Mouse (Mus musculus): Measurements from ENCODE around the gene Itpk1. TPM values are rescaled to one million over a fixed set of nuclear protein-coding genes. Genes with fewer than 3 reads are reported as not detected.
"Not testable (repeated sequence)": the region's sequence is repeated elsewhere in the genome, so short reads cannot be mapped to it uniquely, and the experiment has no call there.

Itpk1 gene
- total and polyA plus RNA-seq, 3 experiments, result 50.8 to 99.2 (median 54.9) TPM

GRCm38 (mm10) chr12:102661772-102662171 is 43.0 kb downstream of the Itpk1 start:
- DNase-seq, result no peak

DNA sequence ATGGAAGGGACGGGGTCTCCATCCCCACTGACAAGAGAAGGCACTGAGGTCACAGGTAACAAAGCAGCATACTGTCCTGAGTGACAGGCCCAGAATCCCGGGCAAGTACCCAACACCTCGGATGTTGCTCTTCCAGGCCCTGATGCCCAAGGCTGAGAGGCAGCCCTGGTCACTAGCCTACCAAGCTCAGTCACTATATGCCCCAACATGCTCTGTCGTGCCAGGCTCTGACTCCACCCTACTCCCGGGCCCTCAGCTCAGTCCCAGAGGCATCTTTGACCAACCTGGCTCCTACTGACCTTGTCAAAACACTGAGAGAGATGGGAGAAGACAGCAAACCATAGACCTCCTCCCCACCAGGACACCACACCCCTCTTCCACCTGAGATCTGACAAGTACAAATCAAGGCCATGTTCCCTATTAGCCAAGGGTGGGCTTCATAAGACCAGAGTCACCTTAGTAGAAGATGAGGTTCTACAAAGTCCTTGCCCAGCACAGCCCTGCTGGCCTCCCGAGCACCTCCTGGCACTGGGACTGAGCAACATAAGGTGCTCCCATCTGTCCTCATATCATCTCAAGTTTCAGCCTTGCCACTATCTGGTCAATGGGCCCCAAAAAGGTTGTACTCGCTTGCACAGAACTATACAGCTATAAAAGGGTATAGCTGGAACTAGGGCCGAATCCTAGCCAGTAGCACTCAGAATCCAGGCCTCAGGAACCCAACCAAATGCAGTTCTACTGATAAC is 43.7 kb downstream of the Itpk1 start:
- no peak for DNase-seq

DNA sequence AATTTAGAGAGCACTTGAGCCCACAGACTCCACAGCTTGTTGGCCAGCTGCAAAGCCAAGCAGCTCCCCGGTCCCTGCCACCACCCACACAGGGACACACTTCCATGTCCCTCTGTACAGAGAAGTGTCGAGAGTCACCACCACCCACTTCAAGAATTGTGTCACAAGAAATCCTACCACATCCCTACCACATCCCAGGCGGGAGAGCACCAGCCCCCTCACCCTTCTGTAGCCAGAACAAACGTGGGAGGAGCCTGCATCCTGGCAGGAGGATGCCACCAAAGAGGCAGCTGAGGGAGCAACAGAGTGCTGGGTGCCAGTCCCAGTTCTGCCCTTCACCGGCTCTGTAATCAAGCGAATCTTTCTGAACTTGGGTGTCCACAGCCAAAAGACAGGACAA is 51.7 kb downstream of the Itpk1 start:
- no peak for DNase-seq

GRCm38 (mm10) chr12:102652420-102652819 is 52.3 kb downstream of the Itpk1 start:
- no peak for DNase-seq

DNA sequence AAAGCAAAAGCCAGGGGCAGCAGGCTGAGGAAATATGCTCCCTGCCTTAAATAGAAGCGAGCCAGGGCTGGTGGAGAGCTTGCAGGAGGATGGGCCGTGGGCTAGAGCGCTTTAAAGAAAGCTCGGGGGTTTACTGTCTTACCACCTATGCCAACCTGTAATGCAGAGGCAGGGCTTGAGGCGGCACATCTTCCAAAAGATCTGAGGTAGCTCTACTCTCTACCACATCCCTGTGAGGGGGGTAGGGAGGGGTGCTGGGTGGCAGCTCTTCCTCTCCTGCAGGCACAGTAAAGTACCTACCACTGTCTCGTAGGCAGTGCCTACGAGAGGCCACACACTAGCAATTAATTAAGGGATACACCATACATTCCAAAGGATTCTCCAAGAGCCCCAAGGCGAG is 52.9 kb downstream of the Itpk1 start:
- no peak for DNase-seq

DNA sequence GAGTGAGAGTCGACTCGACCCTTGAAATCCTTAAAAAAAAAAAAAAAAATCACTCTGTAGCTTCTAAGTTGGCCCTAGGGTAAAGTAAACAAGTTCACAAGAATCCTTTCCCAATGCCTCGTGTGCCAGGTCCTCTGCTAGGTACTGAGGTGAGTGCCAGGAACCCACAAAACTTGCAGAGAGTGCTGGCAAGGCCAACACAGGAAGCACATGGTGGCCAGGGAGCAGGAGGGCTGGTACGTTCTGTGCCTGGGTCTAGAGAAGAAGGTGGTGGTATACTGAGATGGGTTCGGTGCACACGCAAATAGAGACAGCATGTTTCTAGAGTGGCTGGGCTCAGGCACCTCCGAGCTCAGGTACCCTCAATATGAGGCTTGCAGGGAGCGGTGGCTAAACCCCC is 53.3 kb downstream of the Itpk1 start:
- DNase-seq, result no peak

- no peak for DNase-seq
Observed at GRCm38 (mm10) chr12:102650649-102651048, 54.1 kb downstream of the Itpk1 start.

DNA sequence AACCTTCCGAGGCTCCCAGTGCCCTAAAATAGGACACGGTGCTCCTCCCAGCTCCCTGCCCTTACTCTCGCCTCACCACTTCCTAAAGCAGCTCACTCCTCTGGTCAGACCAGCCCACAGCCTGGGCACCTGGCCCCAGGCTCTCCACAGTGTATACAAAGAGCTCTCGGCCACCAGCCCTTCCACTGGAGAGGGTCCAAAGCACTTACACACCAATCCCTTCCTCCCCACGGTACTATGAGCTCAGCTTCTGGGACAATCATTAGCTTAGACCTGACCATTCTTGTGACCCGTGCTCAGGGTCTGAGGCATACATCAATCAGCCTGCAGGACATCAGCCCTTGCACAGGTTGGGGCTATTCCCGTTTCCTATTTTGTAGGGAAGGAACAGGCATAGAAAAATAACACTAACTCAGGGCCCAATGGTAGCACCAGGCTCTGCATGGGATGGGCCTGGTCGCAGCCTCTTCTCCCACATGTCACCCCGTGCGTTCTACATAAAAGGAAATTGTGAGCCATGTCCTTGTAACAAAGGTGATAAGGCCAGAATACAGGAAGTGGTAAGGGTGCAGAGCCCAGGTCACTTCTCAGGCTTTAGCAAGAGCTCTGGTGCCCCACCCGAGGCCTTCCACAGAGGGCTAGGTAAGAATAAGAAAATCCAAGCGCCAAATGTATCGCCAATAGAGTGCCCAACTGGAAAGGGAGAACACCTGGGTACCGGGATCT is 56.7 kb downstream of the Itpk1 start:
- DNase-seq, result no peak

- no peak for DNase-seq
Observed at GRCm38 (mm10) chr12:102646586-102647260, 58.0 kb downstream of the Itpk1 start.

- no peak for DNase-seq
Observed at GRCm38 (mm10) chr12:102645911-102646585, 58.7 kb downstream of the Itpk1 start.

DNA sequence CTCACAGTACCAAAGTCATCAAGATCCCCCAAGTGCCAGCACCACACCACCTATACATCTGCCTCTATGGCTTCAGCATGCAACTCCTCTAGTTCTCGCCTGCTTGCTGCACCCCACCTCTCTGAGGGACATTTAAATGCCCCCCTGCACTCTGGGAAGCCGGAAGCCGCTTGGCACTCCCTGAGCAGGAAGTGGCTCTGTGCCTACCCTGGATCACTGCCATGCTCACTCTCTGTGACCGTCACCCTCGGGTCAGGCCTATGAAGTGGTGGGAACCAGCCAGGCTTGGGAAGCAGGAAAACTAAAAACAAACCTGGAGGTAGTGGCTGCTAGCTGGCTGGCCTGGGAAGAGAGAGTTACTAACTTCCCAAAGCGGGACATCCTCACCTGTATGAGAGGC is 61.4 kb downstream of the Itpk1 start:
- DNase-seq, result peak; percentile 38

DNA sequence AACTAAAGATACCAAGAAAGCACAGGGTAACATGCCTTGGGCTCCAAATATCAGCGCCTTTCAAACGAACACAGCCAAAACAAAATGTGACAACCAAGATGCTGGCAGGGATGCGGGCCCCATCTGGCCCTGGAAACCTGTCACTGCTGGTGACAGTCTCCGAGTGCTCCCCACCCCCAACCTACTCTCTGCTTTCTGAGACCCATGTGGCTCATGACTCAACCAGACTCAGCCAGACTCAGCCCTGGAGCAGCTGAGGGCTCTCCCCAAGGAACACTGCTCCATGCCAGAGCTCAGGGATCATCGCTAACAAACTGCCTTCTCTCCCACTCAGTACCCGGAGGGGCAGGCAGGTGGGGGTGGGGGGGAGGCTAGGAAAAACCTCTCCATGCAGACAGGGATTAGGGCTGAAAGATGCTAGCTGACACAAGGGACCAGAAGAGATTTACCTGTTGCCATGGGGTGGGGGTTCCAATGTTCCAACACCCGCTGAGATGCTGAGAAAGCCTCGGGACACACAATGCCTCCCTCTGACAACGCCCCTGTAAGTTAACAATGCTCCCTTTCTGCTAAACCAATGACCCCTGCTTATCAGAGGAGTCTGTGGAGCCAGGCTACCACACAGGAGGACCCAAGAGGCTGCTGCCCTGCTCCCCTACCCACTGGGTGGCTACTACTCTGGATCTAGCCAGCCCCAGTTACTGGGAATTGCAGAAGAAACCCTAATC is 64.1 kb downstream of the Itpk1 start:
- DNase-seq, result peak; percentile 49

DNA sequence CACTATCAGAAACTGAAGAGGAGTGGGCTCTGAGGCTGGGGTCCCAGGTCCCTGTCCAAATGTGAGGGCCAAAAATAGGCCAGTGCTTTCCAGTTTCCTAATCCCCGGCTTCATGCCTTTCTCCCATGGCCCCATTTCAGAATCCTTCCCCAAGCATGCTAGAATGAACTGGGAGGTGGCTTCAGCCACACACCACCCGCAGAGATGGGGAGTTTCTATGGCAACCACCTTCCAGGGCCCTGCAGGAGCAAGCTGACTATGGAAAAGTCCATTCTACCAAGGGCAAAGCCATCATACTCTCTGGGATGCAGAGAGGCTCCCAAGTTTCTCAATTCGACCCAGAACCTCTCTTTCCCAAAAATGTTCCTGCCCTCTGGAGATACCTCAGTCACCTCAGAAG is 65.9 kb downstream of the Itpk1 start:
- no peak for DNase-seq

DNA sequence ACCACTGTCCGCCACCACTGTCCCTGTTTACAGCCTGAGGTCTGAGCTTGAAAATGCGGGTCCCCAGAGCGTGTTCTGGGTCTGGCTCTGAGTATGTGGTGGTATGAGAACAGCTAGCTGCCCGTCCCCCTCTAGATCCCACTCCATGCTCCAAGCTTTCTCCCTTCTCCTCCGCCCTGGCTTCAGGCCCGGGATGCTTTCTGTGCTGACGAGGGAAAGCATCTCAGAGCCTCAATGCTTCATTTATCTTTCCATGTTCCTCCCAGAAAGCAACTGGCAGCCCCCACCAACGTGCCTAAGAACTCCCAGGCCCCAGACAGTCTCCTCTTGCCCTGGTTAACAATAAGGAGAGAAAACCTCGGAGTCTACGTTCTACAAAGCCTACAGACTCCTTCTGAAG is 67.5 kb downstream of the Itpk1 start:
- DNase-seq, result no peak

- no peak for DNase-seq
Observed at GRCm38 (mm10) chr12:102634436-102635050, 70.2 kb downstream of the Itpk1 start.

DNA sequence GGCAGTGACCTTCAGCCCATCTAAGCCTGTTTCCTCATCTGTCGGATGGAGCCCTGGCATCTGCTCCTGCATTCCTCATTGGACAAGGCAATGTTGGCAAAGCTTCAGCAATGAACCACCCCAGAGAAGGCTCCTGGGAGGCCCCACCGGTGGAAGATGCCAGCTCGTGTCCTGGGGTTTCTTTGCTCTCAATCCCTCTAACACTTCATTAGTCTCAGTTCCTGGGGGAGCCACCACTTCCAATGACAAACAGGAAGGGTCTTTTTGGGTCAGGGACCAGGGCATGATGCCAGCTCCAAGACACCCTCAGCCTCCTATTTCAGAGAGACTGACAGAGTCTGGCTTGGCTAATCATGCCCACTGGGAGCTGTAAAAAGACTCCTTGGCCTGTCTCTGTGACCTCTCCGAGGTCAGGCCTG is 71.6 kb downstream of the Itpk1 start:
- peak; percentile 77 for DNase-seq

GRCm38 (mm10) chr12:102631690-102632089 is 73.0 kb downstream of the Itpk1 start:
- DNase-seq, result no peak

DNA sequence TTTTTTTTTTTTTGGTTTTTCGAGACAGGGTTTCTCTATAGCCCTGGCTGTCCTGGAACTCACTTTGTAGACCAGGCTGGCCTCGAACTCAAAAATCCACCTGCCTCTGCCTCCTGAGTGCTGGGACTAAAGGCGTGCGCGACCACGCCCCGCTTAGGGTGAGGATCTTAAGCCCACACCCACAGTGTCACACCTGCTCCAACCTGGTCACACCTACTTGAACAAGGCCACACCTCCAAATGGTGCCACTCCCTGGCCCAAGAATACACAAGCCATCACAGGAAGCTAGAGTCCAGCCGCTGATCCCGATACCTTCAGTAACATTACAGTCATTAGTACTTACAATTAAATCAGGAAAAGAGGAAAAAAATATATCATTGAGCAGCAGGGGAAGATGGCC is 74.3 kb downstream of the Itpk1 start:
- not testable (repeated sequence) for DNase-seq

DNA sequence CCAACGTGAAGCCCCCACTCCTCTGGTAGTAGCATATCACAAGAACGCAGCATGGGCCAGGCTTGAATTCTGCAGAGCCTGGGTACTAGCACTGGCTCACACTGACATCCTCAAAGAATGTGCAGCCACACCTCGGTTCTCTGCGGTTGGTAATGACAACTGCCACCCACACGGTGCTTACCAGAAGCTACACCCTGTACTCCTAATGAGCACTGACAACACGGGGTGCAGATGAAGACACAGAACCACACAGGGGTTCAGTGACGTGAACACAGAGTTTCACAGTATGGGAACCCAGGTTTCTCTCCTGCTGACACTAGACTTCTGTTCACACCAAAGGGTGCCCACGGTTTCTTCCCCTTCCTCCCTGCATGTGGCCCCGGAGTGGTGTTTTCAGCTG is 76.5 kb downstream of the Itpk1 start:
- DNase-seq, result no peak

DNA sequence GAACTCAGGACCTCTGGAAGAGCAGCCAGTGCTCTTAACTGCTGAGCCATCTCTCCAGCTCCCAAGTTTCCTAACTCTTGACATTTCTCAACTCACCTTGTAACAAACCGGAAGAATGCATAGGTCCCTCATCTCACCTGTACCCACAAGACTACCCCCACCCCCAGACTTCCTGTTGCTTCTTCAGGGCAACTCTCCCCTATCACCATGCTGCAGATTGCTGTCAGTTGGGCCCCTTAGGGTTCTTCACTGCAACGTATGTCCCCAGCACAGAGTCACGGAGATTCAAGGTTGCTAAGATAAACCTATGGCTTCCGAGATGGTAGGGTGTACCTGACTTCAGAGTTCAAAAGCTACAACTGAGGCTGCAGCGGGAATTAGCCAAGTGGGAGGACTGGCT is 77.2 kb downstream of the Itpk1 start:
- DNase-seq, result no peak

DNA sequence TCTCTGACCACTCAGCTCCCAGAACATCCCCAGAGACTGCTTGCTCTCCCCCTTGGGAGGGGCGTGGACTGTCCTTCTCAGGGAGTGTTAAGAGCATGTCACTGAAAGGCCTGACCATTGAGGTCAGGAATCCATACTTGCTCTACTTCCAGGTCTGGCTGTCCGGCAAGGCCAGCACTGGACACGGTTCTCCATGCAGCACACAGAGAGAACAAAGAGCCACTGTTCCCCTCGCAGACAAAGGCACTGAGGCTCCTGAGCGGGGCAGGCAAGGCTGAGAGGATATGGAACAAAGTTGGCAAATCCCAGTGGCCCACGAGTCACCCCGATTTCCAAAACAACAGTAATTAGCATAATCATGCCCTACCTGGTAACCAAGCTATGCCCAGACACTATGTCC is 77.9 kb downstream of the Itpk1 start:
- DNase-seq, result no peak

Data from adrenal gland, adult 2 months (tissue).